Mouse (Mus musculus) small intestine, adult 2 months (tissue): Measurements from ENCODE around the gene Sos1. TPM values are rescaled to one million over a fixed set of nuclear protein-coding genes. Genes with fewer than 3 reads are reported as not detected.

ENCODE experiments used
- H3K27ac ChIP-seq: fragments of 200-500 bp; 2 replicates; pipeline ENCODE4 v1.5.1; 2012; ENCODE audit warnings: low read depth, low read length, control low read depth, inconsistent platforms; ENCODE audit not compliant: insufficient read depth
- H3K27me3 ChIP-seq: fragments of 200-500 bp; 2 replicates; pipeline ENCODE4 v1.6.1; 2012; ENCODE audit warnings: mild to moderate bottlenecking, moderate library complexity, low read length, inconsistent platforms; ENCODE audit not compliant: control insufficient read depth, insufficient read depth
- H3K36me3 ChIP-seq: fragments of 200-500 bp; 2 replicates; pipeline ENCODE4 v1.6.1; 2012; ENCODE audit warnings: mild to moderate bottlenecking, low read length, control low read depth, inconsistent platforms; ENCODE audit not compliant: control insufficient read depth, insufficient read depth
- H3K4me1 ChIP-seq: fragments of 200-500 bp; 2 replicates; pipeline ENCODE4 v1.6.1; 2012; ENCODE audit warnings: low read length, inconsistent platforms, mixed read lengths; ENCODE audit not compliant: control insufficient read depth, insufficient read depth, insufficient read length
- H3K4me3 ChIP-seq: fragments of 200-500 bp; 2 replicates; pipeline ENCODE4 v1.5.1; 2012; ENCODE audit warnings: low read depth, mild to moderate bottlenecking, control low read depth, inconsistent platforms, low read length, moderate library complexity
- CTCF ChIP-seq: fragments of 200-500 bp; IDR thresholded peaks from 2 replicates; pipeline ENCODE4 v1.5.1; 2012; ENCODE audit warnings: low read depth, mild to moderate bottlenecking, control low read depth, inconsistent platforms, low read length, moderate library complexity, mixed read lengths; ENCODE audit not compliant: insufficient replicate concordance, insufficient read length; ENCODE audit errors: extremely low read depth
- POLR2A ChIP-seq: fragments of 200-500 bp; IDR thresholded peaks from 2 replicates; pipeline ENCODE4 v1.6.1; 2012; ENCODE audit warnings: low read depth, mild to moderate bottlenecking, control low read depth, inconsistent platforms, low read length, moderate library complexity
- WGBS: fragments of 180-500 bp; shearing (Covaris S2); methylation state at CpG from one replicate; pipeline ENCODE4 v1.1.7; 2018; 5-methylcytosine and 5-hydroxymethylcytosine counted together
- polyA plus RNA-seq: library from polyadenylated mRNA; depleted of rRNA; stranded (reverse); fragments of >200 nt; gene quantifications from 2 replicates; pipeline ENCODE4 v1.2.3, GENCODE M21; 2012

Gene Sos1
- polyA plus RNA-seq, 1 experiment, result 2.1 TPM

DNA sequence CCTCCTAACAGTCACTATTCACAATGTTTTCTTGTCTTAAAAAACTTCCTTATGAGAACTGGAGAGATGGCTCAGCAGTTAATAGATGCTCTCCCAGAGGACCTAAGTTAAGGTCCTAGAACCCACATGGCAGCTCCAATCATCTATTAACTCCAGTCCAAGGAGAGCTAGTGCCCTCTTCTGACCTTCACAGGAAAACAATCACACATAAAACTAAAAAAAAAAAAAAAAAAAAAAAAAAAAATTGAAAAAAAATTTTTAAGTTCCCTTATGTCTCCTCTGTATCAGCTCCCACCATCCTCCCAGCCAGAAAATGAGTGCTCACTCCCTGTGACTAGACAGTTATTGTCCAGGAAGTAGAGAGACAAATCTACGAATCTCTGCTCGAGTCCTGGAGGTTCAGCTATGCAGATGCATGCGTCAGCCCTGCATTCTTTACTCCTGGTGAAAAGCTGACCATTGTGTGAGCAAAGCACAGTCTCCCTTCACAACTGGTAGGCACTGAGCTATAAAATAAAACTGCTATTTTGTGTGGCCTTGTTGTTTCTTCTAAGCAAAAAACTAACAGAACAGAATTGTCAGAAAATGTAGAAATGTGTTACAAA lies 29.7 kb downstream of the Sos1 start:
- H3K4me3 ChIP-seq, result no peak overlapping the region
- H3K4me1 ChIP-seq, result no peaks in the 10 kb centered on the region
- peaks cover 34% of the 10 kb centered on the region for H3K36me3 ChIP-seq
- 92% methylated on average over 3 of the region's 3 CpGs for WGBS
- TF ChIP-seq CTCF, result no peak
- no peak for TF ChIP-seq POLR2A
- H3K27me3 ChIP-seq, result no peaks in the 10 kb centered on the region
- H3K27ac ChIP-seq, result no peak overlapping the region

DNA sequence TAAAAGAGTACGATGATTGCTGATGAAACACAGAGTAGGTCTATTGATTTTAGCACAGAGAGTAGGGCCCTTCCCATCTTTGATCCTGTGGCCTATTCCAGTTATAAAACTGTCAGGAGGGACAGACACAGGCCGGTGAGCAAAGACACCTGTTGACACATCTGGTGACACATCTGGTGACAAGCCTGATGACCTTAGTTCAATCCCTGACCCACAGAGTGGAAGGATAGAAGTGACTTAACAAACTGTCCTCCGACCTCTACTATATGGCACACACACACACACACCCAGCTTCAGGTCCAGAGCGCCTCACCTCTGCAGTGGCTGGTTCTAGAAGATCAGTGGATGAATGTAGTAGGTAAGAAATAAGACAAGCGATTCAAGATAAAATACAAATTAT lies 33.8 kb downstream of the Sos1 start:
- Histone ChIP-seq H3K27me3 (no peaks in the 10 kb centered on the region), H3K4me1 (no peaks in the 10 kb centered on the region), H3K36me3 (peaks cover 45% of the 10 kb centered on the region), H3K27ac (no peak overlapping the region), H3K4me3 (no peak overlapping the region)
- WGBS, result 82% methylated on average over 5 of the region's 5 CpGs
- TF ChIP-seq POLR2A (no peak), CTCF (no peak)

DNA sequence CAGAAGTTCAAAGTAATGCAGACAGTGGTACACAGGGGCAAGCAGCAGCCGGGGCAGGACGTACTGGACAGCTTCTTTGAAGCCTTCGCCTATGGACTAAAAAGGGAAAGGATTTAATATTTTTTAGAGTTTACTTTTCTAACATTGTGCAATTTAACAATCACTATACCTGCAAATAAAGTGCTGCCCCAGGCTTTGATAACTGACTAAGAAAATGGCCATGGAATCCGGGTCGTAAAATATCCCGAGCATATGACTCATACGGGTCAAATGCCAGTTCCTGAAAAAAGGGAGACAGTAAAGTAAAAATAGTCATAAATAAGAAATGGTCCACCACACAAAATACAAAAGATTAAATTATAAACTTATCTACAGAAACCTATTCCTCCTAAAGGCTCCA lies 34.8 kb downstream of the Sos1 start:
- 59% methylated on average over 7 of the region's 7 CpGs for WGBS
- TF ChIP-seq POLR2A (no peak), CTCF (no peak)
- Histone ChIP-seq H3K27ac (no peak overlapping the region), H3K27me3 (no peaks in the 10 kb centered on the region), H3K4me3 (no peak overlapping the region), H3K36me3 (peaks cover 44% of the 10 kb centered on the region), H3K4me1 (no peaks in the 10 kb centered on the region)

- Histone ChIP-seq H3K27me3 (no peaks in the 10 kb centered on the region), H3K36me3 (peaks cover 30% of the 10 kb centered on the region), H3K27ac (no peak overlapping the region), H3K4me3 (no peak overlapping the region), H3K4me1 (no peaks in the 10 kb centered on the region)
- WGBS, result 89% methylated on average over 5 of the region's 5 CpGs
- no peak for TF ChIP-seq CTCF
- no peak for TF ChIP-seq POLR2A
These were observed 44.6 kb downstream of the Sos1 start for GRCm38 (mm10) chr17:80435680-80436079.

- H3K27ac ChIP-seq, result no peak overlapping the region
- 84% methylated on average over 3 of the region's 3 CpGs for WGBS
- H3K27me3 ChIP-seq, result no peaks in the 10 kb centered on the region
- H3K4me3 ChIP-seq, result no peak overlapping the region
- TF ChIP-seq CTCF, result no peak
- no peak for TF ChIP-seq POLR2A
- H3K4me1 ChIP-seq, result no peaks in the 10 kb centered on the region
- peaks cover 26% of the 10 kb centered on the region for H3K36me3 ChIP-seq
These were observed 45.8 kb downstream of the Sos1 start for GRCm38 (mm10) chr17:80434430-80434829.

GRCm38 (mm10) chr17:80431997-80432396 lies 48.3 kb downstream of the Sos1 start:
- TF ChIP-seq CTCF (no peak), POLR2A (no peak)
- peaks cover 22% of the 10 kb centered on the region for H3K36me3 ChIP-seq
- H3K27me3 ChIP-seq, result no peaks in the 10 kb centered on the region
- H3K4me3 ChIP-seq, result no peak overlapping the region
- WGBS, result 85% methylated on average over 9 of the region's 9 CpGs
- H3K27ac ChIP-seq, result no peak overlapping the region
- H3K4me1 ChIP-seq, result no peaks in the 10 kb centered on the region

DNA sequence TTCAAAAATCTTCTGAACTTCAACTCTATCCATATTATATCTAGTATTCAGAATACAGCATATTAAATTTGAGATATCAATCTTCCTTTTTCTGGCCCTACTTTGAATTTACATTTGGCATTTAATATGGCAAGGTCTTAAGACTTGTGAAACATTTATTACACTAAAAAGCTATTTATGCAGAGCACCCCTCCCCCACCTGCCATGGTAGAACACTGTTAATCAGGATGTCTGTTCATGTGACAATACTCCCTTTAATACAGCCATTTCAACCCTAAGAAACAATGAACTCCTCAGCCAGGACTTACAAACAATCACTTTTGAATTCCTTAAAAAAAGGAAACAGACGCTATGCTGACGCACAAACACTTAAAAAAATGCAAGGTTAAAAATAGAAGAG lies 52.3 kb downstream of the Sos1 start:
- Histone ChIP-seq H3K36me3 (peaks cover 14% of the 10 kb centered on the region), H3K4me1 (no peaks in the 10 kb centered on the region), H3K27me3 (no peaks in the 10 kb centered on the region), H3K4me3 (no peak overlapping the region), H3K27ac (no peak overlapping the region)
- WGBS, result 83% methylated on average over 2 of the region's 2 CpGs
- TF ChIP-seq POLR2A (no peak), CTCF (no peak)

GRCm38 (mm10) chr17:80426901-80427300 lies 53.4 kb downstream of the Sos1 start:
- Histone ChIP-seq H3K27ac (no peak overlapping the region), H3K4me1 (no peaks in the 10 kb centered on the region), H3K36me3 (peaks cover 17% of the 10 kb centered on the region), H3K4me3 (no peak overlapping the region), H3K27me3 (no peaks in the 10 kb centered on the region)
- TF ChIP-seq POLR2A (no peak), CTCF (no peak)
- 87% methylated on average over 5 of the region's 5 CpGs for WGBS
